Mouse (Mus musculus) right cerebral cortex, postnatal 25 days (tissue): ENCODE results near the gene Tshb.

Experiments used
- DNase-seq: peaks from one replicate; pipeline ENCODE4 v3.0.0; 2022

Tshb gene

GRCm38 (mm10) chr3:102736436-102736835 lies 46.1 kb downstream of the Tshb start:
- no peak for DNase-seq

- DNase-seq = no peak
Measured at GRCm38 (mm10) chr3:102735638-102736037, 46.9 kb downstream of the Tshb start.

GRCm38 (mm10) chr3:102735031-102735558 lies 47.4 kb downstream of the Tshb start:
- DNase-seq = no peak

- peak; percentile 45 for DNase-seq
Measured at GRCm38 (mm10) chr3:102734313-102735030, 48.0 kb downstream of the Tshb start, which contains the start of gene Tspan2. Tspan2 (plus strand) TSS chr3:102734529.

GRCm38 (mm10) chr3:102733936-102734312 lies 48.6 kb downstream of the Tshb start:
- no peak for DNase-seq

GRCm38 (mm10) chr3:102733050-102733449 lies 49.5 kb downstream of the Tshb start:
- DNase-seq = no peak

- no peak for DNase-seq
Measured at GRCm38 (mm10) chr3:102732619-102733018, 49.9 kb downstream of the Tshb start.

GRCm38 (mm10) chr3:102731112-102731511 lies 51.4 kb downstream of the Tshb start:
- no peak for DNase-seq

GRCm38 (mm10) chr3:102729416-102729815 lies 53.1 kb downstream of the Tshb start:
- no peak for DNase-seq
